Mouse (Mus musculus) MEL (cell line): Measurements from ENCODE around the gene Tppp.

Experiments used
- CHD2 ChIP-seq: IDR thresholded peaks from 2 replicates; pipeline ENCODE4 v1.6.1; 2011; ENCODE audit warnings: low read length, improper control_type of control experiment
- CTCF ChIP-seq, 3 experiments: IDR thresholded peaks in 2 of 3; conservative IDR thresholded peaks in 1 of 3; 2 replicates each; pipeline ENCODE4 v1.5.1; 2011 to 2012; ENCODE audit warnings: low read length in 3 of 3, low read depth in 2 of 3, mild to moderate bottlenecking in 2 of 3, improper control_type of control experiment in 1 of 3, inconsistent platforms in 1 of 3, mixed read lengths in 1 of 3, moderate library complexity in 1 of 3; ENCODE audit not compliant: control insufficient read depth in 1 of 3, insufficient read depth in 1 of 3, poor library complexity in 1 of 3, severe bottlenecking in 1 of 3
- EP300 ChIP-seq, 2 experiments: IDR thresholded peaks; 2 replicates each; pipeline ENCODE4 v1.6.1; 2011; ENCODE audit warnings: improper control_type of control experiment in 2 of 2, low read length in 2 of 2, low read depth in 1 of 2, mild to moderate bottlenecking in 1 of 2
- MXI1 ChIP-seq: IDR thresholded peaks from 2 replicates; pipeline ENCODE4 v1.6.1; 2011; ENCODE audit warnings: mild to moderate bottlenecking, low read depth, low read length, improper control_type of control experiment
- POLR2AphosphoS2 ChIP-seq: IDR thresholded peaks from 2 replicates; pipeline ENCODE4 v1.6.1; 2011; ENCODE audit warnings: low read length, improper control_type of control experiment
- TBP ChIP-seq: IDR thresholded peaks from 2 replicates; pipeline ENCODE4 v1.8.0; 2011; ENCODE audit warnings: low read depth, low read length, improper control_type of control experiment
- ZKSCAN1 ChIP-seq: IDR thresholded peaks from 2 replicates; pipeline ENCODE4 v1.6.1; 2012; ENCODE audit warnings: low read depth, mild to moderate bottlenecking, inconsistent platforms, low read length, improper control_type of control experiment, moderate library complexity

DNA sequence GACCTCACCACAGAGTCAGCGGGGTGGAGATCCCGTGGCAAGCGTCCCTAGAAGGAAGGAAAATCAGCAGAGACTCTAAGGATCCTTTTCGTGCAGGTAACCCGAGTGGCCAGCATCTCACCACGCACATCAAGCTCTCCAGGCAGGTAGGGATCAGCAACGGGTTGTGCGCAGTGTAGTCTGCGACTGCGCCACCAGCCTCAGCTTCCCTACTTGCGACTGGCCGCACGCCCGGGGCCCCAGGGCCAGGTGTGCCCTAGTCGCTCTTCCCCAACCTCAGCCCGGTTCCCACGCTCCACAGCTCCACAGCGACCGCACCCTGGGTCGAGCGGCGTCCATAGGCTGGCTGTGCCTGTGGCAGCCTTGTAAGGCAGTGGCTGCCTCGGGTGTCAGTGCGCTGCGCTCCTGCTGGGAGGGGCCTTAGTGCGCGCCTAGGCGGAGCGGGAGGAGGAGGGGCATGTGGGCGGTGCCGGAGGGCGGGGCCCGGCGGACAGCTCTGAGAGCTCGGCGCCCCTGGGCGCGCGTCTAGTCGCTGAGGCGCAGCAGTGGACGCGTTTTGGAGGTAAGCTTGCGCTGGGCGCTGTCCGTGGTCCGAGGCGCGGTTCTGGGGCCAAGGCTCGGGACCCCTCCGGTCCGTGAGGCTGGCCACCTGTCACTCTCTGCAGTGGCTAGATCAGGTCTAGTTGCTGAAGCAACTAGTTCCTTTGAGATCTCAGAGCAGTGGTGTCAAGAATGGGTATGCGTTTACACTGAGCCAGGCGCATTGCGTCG is at the start of gene Tppp:
- no peak for TF ChIP-seq POLR2AphosphoS2
- TF ChIP-seq EP300 (IDR thresholded peaks at IDR 0.05; ENCODE audit: low read depth in 1 of 2, low read length in 2 of 2) = no peak
- no peak for TF ChIP-seq TBP
- TF ChIP-seq MXI1 = 0 out of 2 replicates have a peak, but pooled peaks have one; percentile 22
- no peak for TF ChIP-seq CTCF (IDR thresholded peaks at IDR 0.05 in 2 of 3, conservative IDR thresholded peaks at IDR 0.05 in 1 of 3; ENCODE audit: control insufficient read depth in 1 of 3, insufficient read depth in 1 of 3, low read depth in 2 of 3, low read length in 3 of 3, poor library complexity in 1 of 3, severe bottlenecking in 1 of 3)
- TF ChIP-seq CHD2 = no peak
- TF ChIP-seq ZKSCAN1 = no peak
